Mouse (Mus musculus) ES-E14 (cell line): ENCODE results near the gene Cacna1g.

ENCODE experiments used
- CHD2 ChIP-seq: IDR thresholded peaks from 2 replicates; pipeline ENCODE4 v1.6.1; 2014; ENCODE audit warnings: mild to moderate bottlenecking, low read depth, low read length, inconsistent platforms
- HCFC1 ChIP-seq: IDR thresholded peaks from 2 replicates; pipeline ENCODE4 v1.6.1; 2012; ENCODE audit warnings: low read length, inconsistent platforms, borderline replicate concordance; ENCODE audit not compliant: insufficient read depth
- MAFK ChIP-seq: IDR thresholded peaks from 2 replicates; pipeline ENCODE4 v1.6.1; 2014; ENCODE audit warnings: mild to moderate bottlenecking, low read depth, low read length, inconsistent platforms; ENCODE audit not compliant: insufficient read depth
- ZC3H11A ChIP-seq: IDR thresholded peaks from 2 replicates; pipeline ENCODE4 v1.6.1; 2012; ENCODE audit warnings: low read depth, mild to moderate bottlenecking, inconsistent platforms, low read length, borderline replicate concordance
- ZNF384 ChIP-seq: IDR thresholded peaks from 2 replicates; pipeline ENCODE4 v1.6.1; 2012; ENCODE audit warnings: low read depth, low read length, inconsistent platforms

DNA sequence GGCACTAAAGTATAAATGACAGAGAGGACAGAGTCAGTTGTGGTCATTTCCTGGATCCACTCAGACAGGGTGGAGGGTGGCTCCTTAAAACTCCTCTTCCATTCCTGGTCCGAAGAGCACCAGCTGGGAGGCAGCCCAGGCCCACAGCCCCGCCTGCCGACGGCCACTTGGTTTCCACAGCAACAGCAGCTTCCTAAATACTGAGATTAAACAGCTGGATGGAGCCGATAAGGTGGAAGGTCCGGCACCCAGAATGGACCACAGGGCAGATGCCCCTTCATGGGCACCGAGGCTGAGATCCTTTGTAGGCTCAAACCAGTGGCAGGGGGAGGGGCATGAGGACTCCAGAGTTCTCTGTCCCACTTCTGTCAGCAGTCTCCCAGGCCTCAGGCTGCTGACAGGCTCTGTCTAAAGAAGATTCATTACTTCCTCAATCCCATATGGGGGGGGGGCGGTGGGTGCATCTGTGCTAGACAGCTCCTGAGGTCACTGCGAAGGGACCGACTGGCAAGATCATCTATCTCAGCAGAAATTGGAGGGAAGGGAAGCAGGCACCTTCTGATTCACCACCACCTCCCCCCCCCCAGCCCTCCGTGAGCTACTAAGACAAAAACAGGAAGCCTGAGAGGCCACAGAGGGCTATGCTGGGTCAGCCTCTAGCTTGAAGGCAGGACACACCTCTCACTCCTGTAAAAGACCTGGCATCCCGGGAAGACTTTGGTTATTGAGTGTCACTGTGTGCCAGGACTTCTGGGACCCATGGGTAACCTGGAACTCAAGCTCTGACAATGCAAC lies 87.8 kb downstream of the Cacna1g start:
- no peak for TF ChIP-seq ZNF384
- no peak for TF ChIP-seq HCFC1
- TF ChIP-seq ZC3H11A: no peak
- TF ChIP-seq CHD2: no peak
- no peak for TF ChIP-seq MAFK
